Mouse (Mus musculus): Measurements from ENCODE around the gene Dph2.
A peak's percentile ranks its signal among the peaks of the same experiment; 100 is the strongest.

The Dph2 gene

DNA sequence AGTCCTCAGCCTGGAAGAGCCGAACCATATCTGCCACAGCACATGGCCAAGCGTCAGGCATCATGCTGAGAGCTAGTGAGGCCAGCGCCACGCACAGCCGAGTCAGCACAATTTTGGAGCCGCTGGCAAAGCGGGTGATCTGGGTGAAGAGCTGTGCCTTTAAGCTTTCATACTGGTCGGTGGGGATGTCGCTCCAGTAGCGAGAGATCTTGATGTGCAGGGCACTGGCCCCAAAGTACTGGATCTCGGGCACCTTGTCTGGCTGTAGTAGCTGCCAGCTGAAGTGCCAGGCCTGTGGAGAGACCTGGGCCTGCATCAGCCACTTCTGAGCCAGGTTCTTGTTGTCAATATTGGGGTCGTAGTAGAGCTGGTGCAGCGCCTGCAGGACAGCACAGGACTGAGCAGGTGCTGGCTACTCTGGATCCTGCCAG lies 20.3 kb upstream of the Dph2 start:
- no peak for DNase-seq (ENCODE audit: low spot score in 2 of 2)

DNA sequence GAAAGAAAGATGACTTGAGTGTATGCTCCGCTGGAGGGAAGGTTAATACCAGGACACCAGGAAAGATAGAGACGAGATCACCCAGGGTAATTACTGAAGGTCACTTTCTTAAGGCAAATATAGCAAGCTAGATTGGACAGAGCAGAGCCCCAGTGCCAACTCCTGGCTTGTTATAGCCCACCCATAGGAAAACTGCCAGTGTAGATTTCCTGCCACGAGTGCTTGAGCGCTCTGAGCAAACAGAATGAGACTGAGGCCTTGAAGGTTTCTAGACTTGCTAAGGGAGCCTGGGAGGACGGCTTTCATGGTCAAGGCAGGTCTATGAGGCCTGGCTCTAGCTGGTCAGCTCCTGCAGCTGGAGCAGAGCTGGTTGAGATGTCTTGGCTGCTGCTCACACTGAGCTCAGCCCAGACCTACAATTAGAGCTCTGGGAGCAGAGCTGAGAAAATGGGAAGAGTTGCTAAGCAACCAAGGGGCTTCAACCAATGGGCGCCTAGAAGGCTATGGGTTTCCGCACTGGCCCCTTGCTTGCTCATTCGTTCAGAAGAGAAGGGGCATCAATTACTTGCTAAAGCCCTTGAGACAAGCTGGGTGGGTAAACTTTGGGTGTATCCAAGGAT lies 17.1 kb upstream of the Dph2 start:
- DNase-seq (ENCODE audit: low spot score in 2 of 2) = peak in 1 of 2 experiments; percentile 52

DNA sequence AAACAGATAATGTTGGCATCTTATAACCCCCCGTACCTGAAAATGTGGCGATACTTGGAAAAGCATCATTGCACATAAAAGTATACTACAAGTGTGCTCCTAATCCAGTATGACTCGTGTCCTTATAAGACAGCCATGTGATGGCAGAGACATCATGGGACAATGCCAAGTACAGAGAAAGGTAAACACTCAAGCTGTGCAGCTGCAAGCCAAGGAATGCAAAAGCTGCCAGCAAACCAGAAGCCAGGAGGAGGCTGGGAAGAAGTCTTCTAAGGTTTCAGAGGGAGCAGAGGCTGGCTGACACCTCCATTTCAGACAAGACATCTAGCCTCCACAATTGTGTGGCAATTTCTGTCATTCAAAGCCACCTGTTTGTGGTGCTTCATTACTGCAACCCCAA lies 14.4 kb upstream of the Dph2 start:
- DNase-seq (ENCODE audit: low spot score in 2 of 2) = no peak

- DNase-seq (ENCODE audit: low spot score in 2 of 2) = no peak
These were observed 12.9 kb upstream of the Dph2 start for GRCm38 (mm10) chr4:117904761-117905160.

GRCm38 (mm10) chr4:117904094-117904493 lies 12.3 kb upstream of the Dph2 start:
- peak in 1 of 2 experiments; percentile 68 for DNase-seq (ENCODE audit: low spot score in 2 of 2)

DNA sequence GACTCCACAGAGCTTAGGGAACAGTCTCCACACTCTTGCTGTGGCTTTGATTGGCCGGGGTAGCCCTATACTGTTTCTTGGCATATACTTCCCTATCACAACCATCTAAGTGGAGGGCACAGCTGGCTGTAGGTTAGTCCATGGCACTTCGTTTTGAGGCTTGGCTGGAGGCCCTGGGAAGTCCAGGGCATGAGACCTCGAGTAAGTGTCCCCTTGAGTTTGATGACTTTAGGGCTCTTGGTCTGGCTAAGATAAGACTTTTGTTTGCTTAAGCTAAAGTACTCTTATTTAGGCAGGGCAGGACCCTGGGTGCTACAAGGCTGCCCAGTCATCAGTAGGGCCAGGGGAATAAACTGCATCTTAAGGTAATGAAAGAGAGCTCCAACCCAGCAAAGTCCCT lies 6.3 kb upstream of the Dph2 start:
- no peak for DNase-seq (ENCODE audit: low spot score in 2 of 2)

DNA sequence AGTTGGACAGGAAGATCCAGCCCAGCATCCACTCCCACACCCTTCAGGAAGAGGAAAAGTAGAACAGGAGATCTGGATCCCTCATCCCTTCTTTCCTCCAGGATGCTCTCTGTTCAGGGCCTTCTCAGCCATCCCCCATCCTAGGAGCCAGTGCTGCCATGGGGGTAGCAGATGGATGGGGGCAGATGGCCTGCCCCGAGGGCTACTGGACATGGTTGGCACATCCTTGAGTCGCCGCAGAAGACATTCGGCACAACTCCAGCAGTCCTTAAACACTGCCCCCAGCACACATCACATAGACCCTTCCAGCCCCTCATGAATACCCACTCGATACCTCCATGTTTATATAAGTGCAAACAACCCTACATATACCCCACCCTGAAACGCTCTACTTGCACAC lies 4.2 kb upstream of the Dph2 start:
- no peak for DNase-seq (ENCODE audit: low spot score in 2 of 2)

- DNase-seq (ENCODE audit: low spot score in 2 of 2) = no peak
These were observed 3.5 kb upstream of the Dph2 start for GRCm38 (mm10) chr4:117895339-117895738.

GRCm38 (mm10) chr4:117894601-117895000 lies 2.8 kb upstream of the Dph2 start:
- DNase-seq (ENCODE audit: low spot score in 2 of 2) = no peak

DNA sequence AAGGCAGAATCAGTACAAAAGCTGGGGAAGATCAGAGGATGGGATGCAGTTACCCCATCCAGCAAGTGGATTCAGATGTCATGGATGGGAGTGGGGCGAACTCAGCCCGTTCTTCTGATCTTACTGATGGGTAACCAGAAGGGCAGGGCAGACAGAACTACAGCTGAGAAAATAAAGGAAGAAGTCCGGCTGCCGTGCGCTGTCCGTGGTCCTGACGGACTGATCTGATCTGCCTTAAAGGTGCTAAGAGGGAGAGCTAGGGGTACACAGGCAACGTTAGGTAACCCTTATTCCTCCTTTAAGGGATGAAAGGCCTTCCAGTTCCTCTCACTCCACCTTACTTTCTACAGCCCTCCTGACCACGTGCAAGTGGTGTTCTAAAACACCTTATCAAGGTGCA lies 1.5 kb upstream of the Dph2 start:
- no peak for DNase-seq (ENCODE audit: low spot score in 2 of 2)

DNA sequence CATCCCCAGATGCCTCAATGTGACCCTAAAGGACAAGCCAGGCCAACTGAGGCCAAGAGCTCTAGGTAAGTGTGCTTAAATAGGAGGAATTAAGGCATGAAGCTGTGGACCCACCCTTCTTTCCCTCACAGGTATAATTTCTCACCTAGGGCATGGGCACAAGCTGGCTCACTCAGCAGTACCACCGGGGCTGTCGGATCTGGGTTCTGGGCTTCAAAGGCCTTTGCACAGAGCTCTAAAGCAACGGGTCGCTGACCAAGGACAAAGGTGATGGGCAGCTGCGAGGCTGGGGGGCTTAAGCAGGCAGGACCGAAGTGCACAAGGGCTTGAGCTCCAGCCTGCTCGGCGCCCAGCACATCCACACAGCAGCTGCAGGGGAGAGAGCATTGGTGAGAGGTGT lies 1.1 kb downstream of the Dph2 start:
- no peak for DNase-seq (ENCODE audit: low spot score in 2 of 2)

DNA sequence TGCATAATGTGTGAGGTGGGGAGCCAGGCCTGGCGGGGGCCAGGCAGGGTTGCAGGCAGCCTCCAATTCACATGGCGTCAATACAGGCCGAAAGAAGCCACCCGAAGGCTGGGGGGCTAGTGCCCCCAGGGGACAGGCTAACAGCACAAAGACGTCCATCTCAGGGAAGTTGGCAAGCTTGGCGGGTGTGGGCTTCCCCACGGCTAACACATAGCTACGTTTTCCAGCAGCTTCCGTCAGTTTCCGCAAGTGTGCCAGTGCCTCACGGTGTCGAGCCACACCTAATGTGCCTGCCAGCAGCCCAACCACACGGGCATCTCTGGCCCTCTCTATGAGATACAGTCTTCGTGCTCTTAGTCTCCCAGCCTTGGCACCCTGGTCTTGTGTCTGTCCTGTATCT lies 1.8 kb downstream of the Dph2 start:
- DNase-seq (ENCODE audit: low spot score in 2 of 2) = no peak

DNA sequence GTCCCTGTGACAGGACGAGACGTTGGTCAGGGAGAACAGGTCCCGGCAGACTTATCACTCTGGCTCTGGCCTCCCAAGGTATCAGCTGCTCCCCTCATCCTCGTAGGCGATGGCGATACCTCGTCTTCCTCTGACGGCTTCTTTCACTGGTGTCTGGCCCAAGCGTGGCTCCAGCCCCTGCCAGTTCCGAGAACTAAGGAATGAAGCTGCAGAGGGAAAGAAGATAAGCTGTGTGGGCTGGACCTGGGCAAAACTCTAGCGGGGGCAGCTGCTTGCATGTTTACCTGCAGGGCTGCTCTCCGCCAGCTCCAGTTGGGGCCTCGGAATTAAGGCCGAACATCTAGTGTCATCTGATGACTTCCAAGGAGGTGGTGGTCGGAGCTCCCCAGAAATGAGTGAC lies 2.4 kb downstream of the Dph2 start:
- DNase-seq (ENCODE audit: low spot score in 2 of 2) = no peak

DNA sequence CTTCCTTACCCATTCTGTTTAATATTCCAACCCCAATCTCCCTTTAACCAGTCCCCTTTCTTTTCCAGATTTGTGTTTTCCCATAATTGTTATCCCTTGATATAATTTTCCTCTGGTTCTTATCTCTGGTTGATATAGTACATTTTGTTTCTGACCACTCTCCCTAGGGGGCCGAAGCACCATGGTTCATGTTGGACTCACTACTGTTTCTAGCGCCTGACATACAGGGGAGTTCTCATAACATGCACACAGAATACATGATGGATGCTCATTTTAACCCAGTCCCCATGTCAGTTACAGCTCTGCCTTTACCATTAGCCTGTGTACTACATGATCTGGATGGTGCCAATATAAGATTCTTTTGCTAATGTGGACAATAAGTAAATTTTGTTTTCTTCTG lies 3.9 kb downstream of the Dph2 start:
- no peak for DNase-seq (ENCODE audit: low spot score in 2 of 2)

GRCm38 (mm10) chr4:117887133-117887532 lies 4.7 kb downstream of the Dph2 start, which contains the start of gene Atp6v0b:
Atp6v0b (minus strand) TSS chr4:117887333.
- peak; percentile 95 to 96 for DNase-seq (ENCODE audit: low spot score in 2 of 2)

GRCm38 (mm10) chr4:117886644-117887043 lies 5.2 kb downstream of the Dph2 start:
- DNase-seq (ENCODE audit: low spot score in 2 of 2) = no peak

DNA sequence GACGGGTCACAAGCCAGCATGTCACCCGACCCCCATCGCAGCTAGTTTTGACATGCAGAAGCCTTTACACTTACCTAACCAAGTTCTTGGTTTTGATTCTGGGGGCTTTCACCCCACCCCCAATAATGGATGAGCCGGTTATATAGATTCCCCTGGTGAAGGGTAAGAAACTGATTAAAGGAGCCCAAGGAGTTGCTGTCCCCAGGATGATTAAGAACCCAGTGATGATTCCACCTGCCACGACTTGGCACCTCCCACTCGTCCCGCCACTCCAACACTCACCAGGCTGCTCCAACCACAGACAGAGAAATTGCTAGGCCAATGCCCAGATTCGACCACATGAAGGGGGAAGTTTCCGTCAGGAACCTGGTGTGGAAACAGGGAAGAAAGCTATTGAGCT lies 5.8 kb downstream of the Dph2 start:
- no peak for DNase-seq (ENCODE audit: low spot score in 2 of 2)

DNA sequence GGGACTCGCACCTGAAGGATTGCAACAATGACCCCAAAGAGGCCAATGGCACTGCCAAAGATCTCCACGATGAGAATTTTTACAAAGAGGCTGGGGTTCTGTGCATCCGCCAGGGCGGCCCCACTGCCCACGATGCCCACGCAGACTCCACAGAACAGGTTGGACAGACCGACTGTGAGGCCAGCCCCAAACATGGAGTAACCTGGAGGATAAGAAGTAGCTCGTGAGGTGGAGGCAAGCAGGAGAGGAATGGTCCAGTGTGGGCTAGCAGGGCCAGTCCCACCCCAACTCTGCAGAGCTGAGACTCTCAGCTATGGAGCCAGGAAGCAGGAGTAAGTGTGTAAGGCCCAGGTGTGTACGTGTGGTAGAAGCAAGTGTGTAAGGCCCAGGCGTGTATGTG lies 6.7 kb downstream of the Dph2 start:
- no peak for DNase-seq (ENCODE audit: low spot score in 2 of 2)

DNA sequence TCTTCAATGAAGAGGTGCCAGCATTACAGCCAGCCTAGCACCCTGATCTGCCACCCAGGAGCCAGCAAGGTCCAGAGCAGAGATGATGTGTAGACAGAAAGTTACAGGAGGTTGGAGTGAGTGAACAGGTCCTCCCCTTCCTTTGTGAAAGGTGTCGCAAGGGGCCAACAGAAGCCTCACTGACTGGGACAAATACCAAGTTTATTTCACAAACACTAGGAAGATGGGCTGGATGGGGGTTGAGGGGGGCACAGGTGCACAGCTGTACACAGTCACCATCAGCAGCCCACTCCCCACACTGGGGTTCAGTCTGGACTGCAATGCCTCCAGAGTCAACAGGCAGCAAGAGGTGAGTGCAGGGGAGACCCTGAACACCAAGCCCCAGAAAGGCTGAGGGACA lies 7.7 kb downstream of the Dph2 start:
- DNase-seq (ENCODE audit: low spot score in 2 of 2) = no peak

DNA sequence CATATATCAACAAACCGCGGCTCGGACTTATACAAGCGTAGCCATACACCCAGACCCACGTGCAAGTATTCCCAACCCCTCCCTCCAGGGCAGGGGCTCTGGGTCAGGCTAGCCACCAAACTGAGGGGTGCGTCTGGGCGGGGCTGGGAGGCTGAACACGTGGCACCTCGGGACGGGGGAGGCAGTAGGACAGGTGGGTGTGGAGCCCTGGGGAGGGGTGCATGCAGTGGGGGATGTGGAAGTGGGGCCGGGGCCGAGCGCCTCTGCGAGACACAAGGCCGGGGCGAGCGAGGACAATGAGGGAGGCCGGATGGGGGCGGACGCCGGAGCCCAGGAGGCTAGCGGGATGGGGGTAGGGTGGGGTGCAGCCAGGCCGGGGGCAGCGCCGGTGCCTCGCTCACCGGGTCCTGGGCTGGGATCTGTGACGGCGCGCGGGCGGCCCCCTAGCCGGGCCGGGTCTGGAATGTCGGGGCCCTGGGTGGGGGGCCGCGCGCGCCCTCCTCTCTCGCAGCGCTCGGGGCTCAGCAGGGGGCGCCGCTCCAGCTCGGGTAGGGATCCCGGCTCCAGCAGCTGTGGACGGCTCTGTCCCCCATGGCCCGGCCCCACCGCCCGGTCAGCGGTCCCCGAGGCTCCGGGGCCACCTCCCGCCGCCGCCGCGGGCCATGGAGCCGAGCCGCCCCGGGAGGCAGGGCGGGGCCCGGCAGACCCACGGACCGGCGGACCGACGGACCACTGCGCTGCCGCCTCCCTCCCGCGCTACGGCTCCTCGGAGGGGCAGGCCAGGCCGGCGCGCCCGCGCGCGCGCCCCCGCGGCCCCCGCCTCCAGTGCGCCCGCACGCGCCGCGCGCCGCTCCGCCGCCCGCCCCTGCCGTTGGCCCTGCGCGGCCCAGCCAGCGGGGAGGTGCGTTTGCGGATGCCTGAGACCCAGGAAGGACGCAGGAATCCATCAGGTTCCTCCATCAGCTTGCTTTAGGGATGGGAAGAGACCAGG lies 8.8 kb downstream of the Dph2 start, which contains the start of gene B4galt2:
TSS of gene B4galt2 (minus strand) at position 787 of the 991 bp plus-strand sequence.
- DNase-seq (ENCODE audit: low spot score in 2 of 2) = peak; percentile 66 to 71

GRCm38 (mm10) chr4:117878703-117879102 lies 13.1 kb downstream of the Dph2 start:
- DNase-seq (ENCODE audit: low spot score in 2 of 2) = no peak

DNA sequence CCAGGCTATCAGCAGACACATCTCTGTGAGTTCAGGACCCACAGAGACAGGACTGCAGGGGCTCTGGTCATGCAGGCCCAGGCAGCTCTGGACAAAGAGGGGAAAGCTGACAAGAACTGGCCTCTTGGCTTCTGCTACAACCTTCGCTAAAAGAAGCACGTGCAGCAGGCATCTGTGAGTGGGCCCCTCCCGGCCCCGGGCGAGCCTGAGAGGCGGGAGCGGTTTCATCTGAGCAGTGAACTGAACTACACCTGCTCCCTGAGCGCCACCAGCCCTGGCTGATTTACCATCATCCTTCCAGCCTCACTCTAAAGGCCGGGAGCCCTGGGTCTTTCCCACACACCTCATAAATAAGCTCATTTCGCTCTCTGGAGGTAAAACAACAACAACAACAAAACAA lies 13.5 kb downstream of the Dph2 start:
- no peak for DNase-seq (ENCODE audit: low spot score in 2 of 2)

GRCm38 (mm10) chr4:117873615-117874014 lies 18.2 kb downstream of the Dph2 start:
- DNase-seq (ENCODE audit: low spot score in 2 of 2) = no peak

All from frontal cortex, postnatal 36 days (tissue).